Mouse (Mus musculus) lung, postnatal 4 days (tissue): ENCODE results near the gene Med16.
"Not testable (repeated sequence)": the region's sequence is repeated elsewhere in the genome, so short reads cannot be mapped to it uniquely, and the experiment has no call there.

Experiments
- DNase-seq, 2 experiments: peaks; one replicate each; pipeline ENCODE4 v3.0.0; 2021

Gene Med16

GRCm38 (mm10) chr10:79916808-79917531, 8.2 kb upstream of the Med16 start, which contains the start of gene Kiss1r:
TSS of gene Kiss1r (plus strand) at chr10:79916971.
- peak; percentile 90 to 92 for DNase-seq

- no peak for DNase-seq
Measured at GRCm38 (mm10) chr10:79916081-79916480, 7.4 kb upstream of the Med16 start.

GRCm38 (mm10) chr10:79914948-79915596, 6.3 kb upstream of the Med16 start:
- DNase-seq: peak in 1 of 2 experiments; percentile 41

GRCm38 (mm10) chr10:79914131-79914947, 5.6 kb upstream of the Med16 start:
- no peak for DNase-seq

GRCm38 (mm10) chr10:79912412-79912811, 3.7 kb upstream of the Med16 start:
- DNase-seq: no peak

GRCm38 (mm10) chr10:79910556-79910955, 1.8 kb upstream of the Med16 start, which contains the start of gene Gm26602:
TSS of gene Gm26602 (plus strand) at chr10:79910856.
- DNase-seq: no peak

- DNase-seq: no peak
Measured at GRCm38 (mm10) chr10:79909092-79909922, 584 bp upstream of the Med16 start.

GRCm38 (mm10) chr10:79907415-79907814, 1.3 kb downstream of the Med16 start:
- DNase-seq: no peak

- DNase-seq: no peak
Measured at GRCm38 (mm10) chr10:79906712-79907111, 2.0 kb downstream of the Med16 start.

GRCm38 (mm10) chr10:79900951-79901410, 7.7 kb downstream of the Med16 start:
- DNase-seq: no peak

- no peak for DNase-seq
Measured at GRCm38 (mm10) chr10:79897316-79898245, 11.1 kb downstream of the Med16 start.

- peak in 1 of 2 experiments; percentile 80 for DNase-seq
Measured at GRCm38 (mm10) chr10:79896814-79897213, 11.9 kb downstream of the Med16 start.

- DNase-seq: peak in 1 of 2 experiments; percentile 78
Measured at GRCm38 (mm10) chr10:79896306-79896705, 12.4 kb downstream of the Med16 start.

- DNase-seq: peak; percentile 81 to 88
Measured at GRCm38 (mm10) chr10:79892451-79893118, 16.1 kb downstream of the Med16 start.

GRCm38 (mm10) chr10:79890670-79891069, 18.1 kb downstream of the Med16 start, which contains the start of gene Cfd:
TSS of gene Cfd (plus strand) at chr10:79890853.
- DNase-seq: no peak

- DNase-seq: no peak
Measured at GRCm38 (mm10) chr10:79889386-79889785, 19.3 kb downstream of the Med16 start.

- DNase-seq: no peak
Measured at GRCm38 (mm10) chr10:79886611-79887010, 22.1 kb downstream of the Med16 start.

- DNase-seq: no peak
Measured at GRCm38 (mm10) chr10:79886054-79886453, 22.7 kb downstream of the Med16 start, which contains the start of gene Elane. TSS of gene Elane (plus strand) at chr10:79886247.

GRCm38 (mm10) chr10:79884938-79885337, 23.8 kb downstream of the Med16 start:
- DNase-seq: not testable (repeated sequence)

- DNase-seq: peak; percentile 54 to 81
Measured at GRCm38 (mm10) chr10:79884446-79884845, 24.3 kb downstream of the Med16 start.
